Mouse (Mus musculus) adrenal gland, postnatal 10 days (tissue): Measurements from ENCODE around the gene Zfp941. TPM values are rescaled to one million over a fixed set of nuclear protein-coding genes. Genes with fewer than 3 reads are reported as not detected.

Experiments
- DNase-seq: peaks from one replicate; pipeline ENCODE4 v3.0.0; 2021; ENCODE audit warnings: mixed read lengths
- long read RNA-seq, 2 experiments: library from polyadenylated mRNA; stranded (forward); transcript quantifications; one replicate each; pipeline ENCODE4 v2.0.0; 2021
- total RNA-seq, 2 experiments: library from RNA; stranded (reverse); gene quantifications; 2 replicates each; pipeline ENCODE4 v1.2.3; 2021

Zfp941 gene
- total RNA-seq: 1 to 10 TPM; 2.3 to 2.6 TPM
- long read RNA-seq, experiment 1, partial matches to known transcripts: 0 of 4 reads
- long read RNA-seq, experiment 1, other reads (novel, unspliced or antisense): 1 of 4 reads
- long read RNA-seq, experiment 2, partial matches to known transcripts: 0 of 1 reads
- long read RNA-seq, experiment 2, other reads (novel, unspliced or antisense): 0 of 1 reads

- peak; percentile 56 for DNase-seq
Measured at GRCm38 (mm10) chr7:140821653-140822329, at the start of gene Zfp941. Zfp941 (minus strand) TSS chr7:140822178.

GRCm38 (mm10) chr7:140864761-140865160 lies 42.8 kb upstream of the Zfp941 start:
- DNase-seq: no peak

- no peak for DNase-seq
Measured at GRCm38 (mm10) chr7:140860728-140861127, 38.8 kb upstream of the Zfp941 start.

- no peak for DNase-seq
Measured at GRCm38 (mm10) chr7:140859997-140860396, 38.0 kb upstream of the Zfp941 start.

- no peak for DNase-seq
Measured at GRCm38 (mm10) chr7:140858746-140859145, 36.8 kb upstream of the Zfp941 start.

GRCm38 (mm10) chr7:140857550-140858505 lies 35.9 kb upstream of the Zfp941 start, which contains the start of gene Bet1l:
Bet1l (minus strand) TSS chr7:140857577.
- no peak for DNase-seq

GRCm38 (mm10) chr7:140856785-140857549 lies 35.0 kb upstream of the Zfp941 start, which contains the start of gene Ric8a:
Ric8a (plus strand) TSS chr7:140856957.
- peak; percentile 94 for DNase-seq

- DNase-seq: peak; percentile 88
Measured at GRCm38 (mm10) chr7:140855860-140856784, 34.1 kb upstream of the Zfp941 start, which contains the start of gene Gm45785. Gm45785 (minus strand) TSS chr7:140856331.

- no peak for DNase-seq
Measured at GRCm38 (mm10) chr7:140855181-140855580, 33.2 kb upstream of the Zfp941 start.

GRCm38 (mm10) chr7:140854483-140854882 lies 32.5 kb upstream of the Zfp941 start:
- DNase-seq: no peak

GRCm38 (mm10) chr7:140853386-140853785 lies 31.4 kb upstream of the Zfp941 start:
- DNase-seq: peak; percentile 67

- DNase-seq: peak; percentile 39
Measured at GRCm38 (mm10) chr7:140851916-140852315, 29.9 kb upstream of the Zfp941 start.

GRCm38 (mm10) chr7:140848591-140848990 lies 26.6 kb upstream of the Zfp941 start:
- no peak for DNase-seq

- DNase-seq: peak; percentile 91
Measured at GRCm38 (mm10) chr7:140847755-140848580, 26.0 kb upstream of the Zfp941 start, which contains the start of gene Odf3. Odf3 (plus strand) TSS chr7:140847805.

- no peak for DNase-seq
Measured at GRCm38 (mm10) chr7:140846676-140847075, 24.7 kb upstream of the Zfp941 start.

- no peak for DNase-seq
Measured at GRCm38 (mm10) chr7:140845683-140846082, 23.7 kb upstream of the Zfp941 start.

GRCm38 (mm10) chr7:140844905-140845665 lies 23.1 kb upstream of the Zfp941 start, which contains the start of gene Scgb1c1:
Scgb1c1 (plus strand) TSS chr7:140845547.
- peak; percentile 96 for DNase-seq

- DNase-seq: no peak
Measured at GRCm38 (mm10) chr7:140843806-140844205, 21.8 kb upstream of the Zfp941 start.
